Mouse (Mus musculus) CD4-positive, CD25-positive, alpha-beta regulatory T cell, adult 4 months (primary cell): ENCODE results near the gene Rbm8a. TPM values are rescaled to one million over a fixed set of nuclear protein-coding genes. Genes with fewer than 3 reads are reported as not detected.

Source experiments
- ATAC-seq: one replicate; pipeline ENCODE4 v1.8.0; 2017
- polyA plus RNA-seq, 2 experiments: library from polyadenylated mRNA; unstranded; fragments of 100-300 nt; shearing (Covaris generic); gene quantifications; one replicate each; pipeline ENCODE4 v1.2.1; 2017

Rbm8a gene
- polyA plus RNA-seq: 100 to 1,000 TPM; 102 to 135 TPM

GRCm38 (mm10) chr3:96629729-96630600, at the start of gene Rbm8a:
Rbm8a (plus strand) TSS chr3:96629933.
- ATAC-seq: peak; percentile 99

- ATAC-seq: no peak
Measured at GRCm38 (mm10) chr3:96581141-96581540, 48.6 kb upstream of the Rbm8a start.

GRCm38 (mm10) chr3:96581771-96582515, 47.8 kb upstream of the Rbm8a start:
- no peak for ATAC-seq

GRCm38 (mm10) chr3:96583386-96583785, 46.3 kb upstream of the Rbm8a start:
- ATAC-seq: no peak

- ATAC-seq: no peak
Measured at GRCm38 (mm10) chr3:96590657-96591056, 39.1 kb upstream of the Rbm8a start.

- ATAC-seq: peak; percentile 18
Measured at GRCm38 (mm10) chr3:96593374-96593773, 36.4 kb upstream of the Rbm8a start.

GRCm38 (mm10) chr3:96593790-96594560, 35.8 kb upstream of the Rbm8a start, which contains the start of gene Polr3gl:
Polr3gl (minus strand) TSS chr3:96594181.
- peak; percentile 91 for ATAC-seq

- ATAC-seq: no peak
Measured at GRCm38 (mm10) chr3:96594851-96595250, 34.9 kb upstream of the Rbm8a start.

GRCm38 (mm10) chr3:96595661-96596060, 34.1 kb upstream of the Rbm8a start:
- ATAC-seq: no peak

GRCm38 (mm10) chr3:96596228-96596707, 33.5 kb upstream of the Rbm8a start, which contains the start of gene Ankrd34a:
Ankrd34a (plus strand) TSS chr3:96596636.
- ATAC-seq: no peak

GRCm38 (mm10) chr3:96596855-96597254, 32.9 kb upstream of the Rbm8a start:
- ATAC-seq: no peak

- ATAC-seq: no peak
Measured at GRCm38 (mm10) chr3:96597435-96597891, 32.3 kb upstream of the Rbm8a start.

- ATAC-seq: no peak
Measured at GRCm38 (mm10) chr3:96598156-96599068, 31.3 kb upstream of the Rbm8a start.

- no peak for ATAC-seq
Measured at GRCm38 (mm10) chr3:96599069-96599393, 30.7 kb upstream of the Rbm8a start.

- ATAC-seq: no peak
Measured at GRCm38 (mm10) chr3:96599411-96599810, 30.3 kb upstream of the Rbm8a start.

GRCm38 (mm10) chr3:96600639-96601250, 29.0 kb upstream of the Rbm8a start, which contains the start of gene Lix1l:
Lix1l (plus strand) TSS chr3:96601149.
- peak; percentile 96 for ATAC-seq

- ATAC-seq: no peak
Measured at GRCm38 (mm10) chr3:96601251-96601787, 28.4 kb upstream of the Rbm8a start.

GRCm38 (mm10) chr3:96601941-96602703, 27.6 kb upstream of the Rbm8a start:
- ATAC-seq: no peak

- no peak for ATAC-seq
Measured at GRCm38 (mm10) chr3:96602704-96603084, 27.0 kb upstream of the Rbm8a start.

GRCm38 (mm10) chr3:96603311-96603710, 26.4 kb upstream of the Rbm8a start:
- ATAC-seq: no peak
